Mouse (Mus musculus): ENCODE measurements at regions not wholly inside any gene's neighbourhood (a gene's known extent, or its start where the extent isn't known, plus 50 kb on each side); places are given as distances from the start of the nearest gene placed in this dataset.

DNA sequence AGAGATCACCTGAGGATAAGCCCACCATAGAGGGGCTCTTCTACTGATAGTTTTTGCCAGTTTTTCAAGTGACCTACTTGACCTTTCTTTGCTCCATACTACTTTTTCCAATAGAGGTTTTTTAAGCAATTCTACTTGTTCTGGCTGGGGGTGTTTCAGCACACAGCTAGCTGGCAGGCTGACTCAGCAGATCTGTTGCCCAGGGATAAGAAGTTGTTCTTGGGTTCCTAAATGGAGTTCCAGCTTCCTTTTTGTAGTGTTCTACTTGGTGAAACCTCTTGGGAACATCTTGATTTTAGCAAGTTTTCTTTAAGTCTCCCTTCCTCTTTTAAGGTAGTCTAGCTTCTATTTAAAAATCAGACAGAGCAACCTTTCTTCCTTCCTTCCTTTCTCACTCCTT is 61.0 kb downstream of the 4930474N05Rik start:
- Histone ChIP-seq H3K27me3 (ENCODE audit: control insufficient read depth, insufficient read depth, low read length) (no peaks in the 10 kb centered on the region), H3K27ac (no peak overlapping the region), H3K36me3 (ENCODE audit: control insufficient read depth, insufficient read depth, low read length) (no peaks in the 10 kb centered on the region), H3K4me1 (ENCODE audit: control insufficient read depth, insufficient read depth, low read length) (no peaks in the 10 kb centered on the region), H3K79me2 (replicated peaks; ENCODE audit: control insufficient read depth, insufficient read depth, low read length) (no peaks in the 10 kb centered on the region), H3K9ac (ENCODE audit: low read depth, low read length) (no peak overlapping the region), H3K4me3 (no peak overlapping the region)
- no peak for DNase-seq
- intact Hi-C loops (cut with DNase I): no loop called here
- TF ChIP-seq EP300 (IDR thresholded peaks at IDR 0.05; ENCODE audit: insufficient read depth, low read depth, low read length) (no peak), CTCF (IDR thresholded peaks at IDR 0.05) (no peak), POLR2A (IDR thresholded peaks at IDR 0.05; ENCODE audit: insufficient read depth, low read depth, low read length) (no peak)

DNA sequence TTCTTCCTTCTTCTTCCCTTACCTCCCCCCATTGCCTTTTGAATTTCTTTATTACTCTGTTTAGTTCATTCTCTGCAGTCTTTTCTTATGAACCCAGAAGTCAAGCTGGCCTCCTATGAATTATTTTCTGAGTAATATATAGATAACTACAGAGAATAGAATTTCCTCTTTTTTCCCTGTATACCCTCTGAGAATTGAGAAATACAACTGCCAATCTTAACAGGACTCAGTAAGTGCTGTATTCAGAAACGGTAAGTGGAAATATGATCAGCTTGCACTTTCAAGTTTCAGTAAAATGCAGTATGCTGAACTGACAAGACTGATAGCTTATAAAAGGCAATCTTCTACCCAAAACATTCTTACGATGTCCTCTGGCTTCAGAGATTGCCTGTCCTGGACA is 61.5 kb downstream of the 4930474N05Rik start:
- Histone ChIP-seq H3K36me3 (ENCODE audit: control insufficient read depth, insufficient read depth, low read length) (no peaks in the 10 kb centered on the region), H3K4me3 (no peak overlapping the region), H3K4me1 (ENCODE audit: control insufficient read depth, insufficient read depth, low read length) (no peaks in the 10 kb centered on the region), H3K79me2 (replicated peaks; ENCODE audit: control insufficient read depth, insufficient read depth, low read length) (no peaks in the 10 kb centered on the region), H3K27ac (no peak overlapping the region), H3K9ac (ENCODE audit: low read depth, low read length) (no peak overlapping the region), H3K27me3 (ENCODE audit: control insufficient read depth, insufficient read depth, low read length) (no peaks in the 10 kb centered on the region)
- TF ChIP-seq POLR2A (IDR thresholded peaks at IDR 0.05; ENCODE audit: insufficient read depth, low read depth, low read length) (no peak), CTCF (IDR thresholded peaks at IDR 0.05) (no peak), EP300 (IDR thresholded peaks at IDR 0.05; ENCODE audit: insufficient read depth, low read depth, low read length) (no peak)
- WGBS: 57% methylated on average over 2 of the region's 2 CpGs
- DNase-seq: no peak
- intact Hi-C loops (cut with DNase I): no loop called here

DNA sequence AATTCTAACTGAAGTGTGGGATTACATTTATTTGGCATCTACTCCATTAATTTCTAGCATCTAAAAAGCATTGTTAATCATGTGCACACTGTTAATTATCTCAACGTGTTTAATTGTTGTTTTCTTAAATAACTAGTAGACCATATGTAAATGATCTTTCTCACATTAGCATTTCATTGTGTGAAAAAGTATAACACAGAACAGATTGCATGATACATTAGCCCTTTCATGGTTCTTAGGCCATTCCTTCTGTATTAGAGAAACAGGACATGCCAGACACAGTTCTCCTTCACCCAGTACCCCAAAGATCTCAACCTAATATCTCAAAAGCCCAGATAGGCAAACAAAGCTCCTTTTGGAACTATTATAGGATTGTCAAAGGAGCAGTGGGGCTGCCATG is 89.0 kb downstream of the 4930474N05Rik start:
- Histone ChIP-seq H3K27ac (no peak overlapping the region), H3K9ac (ENCODE audit: low read depth, low read length) (no peak overlapping the region), H3K4me1 (ENCODE audit: control insufficient read depth, insufficient read depth, low read length) (no peaks in the 10 kb centered on the region), H3K36me3 (ENCODE audit: control insufficient read depth, insufficient read depth, low read length) (no peaks in the 10 kb centered on the region), H3K27me3 (ENCODE audit: control insufficient read depth, insufficient read depth, low read length) (no peaks in the 10 kb centered on the region), H3K4me3 (no peak overlapping the region), H3K79me2 (replicated peaks; ENCODE audit: control insufficient read depth, insufficient read depth, low read length) (no peaks in the 10 kb centered on the region)
- 42% methylated on average over 1 of the region's 1 CpGs for whole genome bisulfite sequencing
- intact Hi-C loops (cut with DNase I): no loop called here
- TF ChIP-seq EP300 (IDR thresholded peaks at IDR 0.05; ENCODE audit: insufficient read depth, low read depth, low read length) (no peak), CTCF (IDR thresholded peaks at IDR 0.05) (no peak), POLR2A (IDR thresholded peaks at IDR 0.05; ENCODE audit: insufficient read depth, low read depth, low read length) (no peak)
- no peak for DNase-seq

DNA sequence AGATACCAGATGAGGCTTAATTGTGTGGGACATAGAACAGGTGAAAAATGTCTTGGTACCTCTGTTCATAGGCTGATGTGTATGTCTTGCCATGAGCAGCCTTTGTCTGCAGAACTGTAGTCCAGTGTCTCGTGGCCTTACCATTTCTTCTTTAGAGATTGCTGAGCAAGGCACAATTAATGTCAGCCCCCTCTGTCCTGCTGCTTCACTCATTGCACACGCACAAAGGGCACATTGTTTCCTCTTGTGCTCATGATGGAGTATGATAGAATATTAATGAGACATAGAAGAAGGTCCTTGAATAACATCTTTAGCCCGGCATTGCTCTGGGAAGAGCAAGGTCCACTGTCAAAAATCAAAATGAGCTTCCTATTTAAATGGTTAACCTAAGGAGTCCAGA is 101.8 kb downstream of the 4930474N05Rik start:
- no peak for TF ChIP-seq EP300 (IDR thresholded peaks at IDR 0.05; ENCODE audit: insufficient read depth, low read depth, low read length)
- no peak for TF ChIP-seq CTCF (IDR thresholded peaks at IDR 0.05)
- no peak for TF ChIP-seq POLR2A (IDR thresholded peaks at IDR 0.05; ENCODE audit: insufficient read depth, low read depth, low read length)
- no peak overlapping the region for H3K27ac ChIP-seq
- no peak for DNase-seq
- no peak overlapping the region for H3K9ac ChIP-seq (ENCODE audit: low read depth, low read length)
- no peaks in the 10 kb centered on the region for H3K79me2 ChIP-seq (replicated peaks; ENCODE audit: control insufficient read depth, insufficient read depth, low read length)
- intact Hi-C loops (cut with DNase I): no loop called here
- 68% methylated on average over 3 of the region's 3 CpGs for WGBS
- H3K4me3 ChIP-seq: no peak overlapping the region
- H3K4me1 ChIP-seq (ENCODE audit: control insufficient read depth, insufficient read depth, low read length): no peaks in the 10 kb centered on the region
- no peaks in the 10 kb centered on the region for H3K36me3 ChIP-seq (ENCODE audit: control insufficient read depth, insufficient read depth, low read length)
- H3K27me3 ChIP-seq (ENCODE audit: control insufficient read depth, insufficient read depth, low read length): no peaks in the 10 kb centered on the region

DNA sequence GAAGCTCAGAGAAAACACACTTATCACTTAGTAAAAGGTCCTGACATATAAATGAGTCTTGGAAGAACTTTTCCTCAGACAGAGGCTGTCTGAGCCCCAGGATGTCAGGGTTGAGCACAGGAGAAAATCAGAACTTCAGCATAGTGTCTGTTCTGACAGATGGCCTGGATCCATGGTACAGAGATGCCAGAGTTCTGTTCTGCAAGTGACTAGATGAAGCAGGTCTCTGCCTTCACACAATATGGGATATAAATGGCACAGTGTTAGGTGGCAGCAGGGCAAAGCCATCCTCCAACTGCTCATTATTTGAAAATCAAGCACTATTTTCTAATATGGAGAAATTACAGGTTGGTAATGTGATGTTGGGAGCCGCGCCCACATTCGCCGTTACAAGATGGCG is 103.7 kb downstream of the 4930474N05Rik start:
- DNase-seq: no peak
- intact Hi-C loops (cut with DNase I): no loop called here
- TF ChIP-seq POLR2A (IDR thresholded peaks at IDR 0.05; ENCODE audit: insufficient read depth, low read depth, low read length) (no peak), CTCF (IDR thresholded peaks at IDR 0.05) (no peak)
- WGBS: 96% methylated on average over 5 of the region's 5 CpGs
- Histone ChIP-seq H3K79me2 (replicated peaks; ENCODE audit: control insufficient read depth, insufficient read depth, low read length) (no peaks in the 10 kb centered on the region), H3K27ac (no peak overlapping the region), H3K27me3 (ENCODE audit: control insufficient read depth, insufficient read depth, low read length) (no peaks in the 10 kb centered on the region), H3K9ac (ENCODE audit: low read depth, low read length) (no peak overlapping the region), H3K4me3 (no peak overlapping the region), H3K36me3 (ENCODE audit: control insufficient read depth, insufficient read depth, low read length) (no peaks in the 10 kb centered on the region), H3K4me1 (ENCODE audit: control insufficient read depth, insufficient read depth, low read length) (no peaks in the 10 kb centered on the region)

DNA sequence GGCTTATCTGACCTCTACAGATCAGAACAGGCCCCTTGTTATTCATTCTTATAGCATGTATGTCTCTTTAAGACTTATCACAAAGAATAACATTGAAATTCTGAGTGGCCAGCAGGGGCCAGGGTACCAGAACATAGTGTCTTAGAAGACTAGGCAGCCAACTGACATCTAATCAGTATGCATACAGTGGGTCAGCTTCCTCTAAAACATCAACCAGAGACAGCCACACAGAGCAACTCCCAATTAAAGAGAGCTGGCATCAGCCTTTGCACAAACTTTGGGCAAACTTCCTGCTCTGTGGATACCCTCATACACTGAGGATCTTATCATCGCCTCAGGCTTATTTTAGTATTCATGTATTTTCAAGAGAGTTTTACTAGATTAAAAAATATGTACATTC is 109.1 kb downstream of the 4930474N05Rik start:
- no peaks in the 10 kb centered on the region for H3K79me2 ChIP-seq (replicated peaks; ENCODE audit: control insufficient read depth, insufficient read depth, low read length)
- DNase-seq: no peak
- H3K36me3 ChIP-seq (ENCODE audit: control insufficient read depth, insufficient read depth, low read length): no peaks in the 10 kb centered on the region
- intact Hi-C loops (cut with DNase I): no loop called here
- no peak overlapping the region for H3K4me3 ChIP-seq
- H3K27me3 ChIP-seq (ENCODE audit: control insufficient read depth, insufficient read depth, low read length): no peaks in the 10 kb centered on the region
- TF ChIP-seq EP300 (IDR thresholded peaks at IDR 0.05; ENCODE audit: insufficient read depth, low read depth, low read length) (no peak), POLR2A (IDR thresholded peaks at IDR 0.05; ENCODE audit: insufficient read depth, low read depth, low read length) (no peak), CTCF (IDR thresholded peaks at IDR 0.05) (no peak)
- no peak overlapping the region for H3K9ac ChIP-seq (ENCODE audit: low read depth, low read length)
- WGBS: 72% methylated on average over 1 of the region's 1 CpGs
- no peak overlapping the region for H3K27ac ChIP-seq
- no peaks in the 10 kb centered on the region for H3K4me1 ChIP-seq (ENCODE audit: control insufficient read depth, insufficient read depth, low read length)
